Mouse (Mus musculus) urinary bladder, postnatal 10 days (tissue): ENCODE measurements around the gene Lrmp.
"Not testable (repeated sequence)": the region's sequence is repeated elsewhere in the genome, so short reads cannot be mapped to it uniquely, and the experiment has no call there.

Source experiments
- DNase-seq: peaks from one replicate; pipeline ENCODE4 v3.0.0; 2022; ENCODE audit warnings: low spot score

Gene Lrmp

DNA sequence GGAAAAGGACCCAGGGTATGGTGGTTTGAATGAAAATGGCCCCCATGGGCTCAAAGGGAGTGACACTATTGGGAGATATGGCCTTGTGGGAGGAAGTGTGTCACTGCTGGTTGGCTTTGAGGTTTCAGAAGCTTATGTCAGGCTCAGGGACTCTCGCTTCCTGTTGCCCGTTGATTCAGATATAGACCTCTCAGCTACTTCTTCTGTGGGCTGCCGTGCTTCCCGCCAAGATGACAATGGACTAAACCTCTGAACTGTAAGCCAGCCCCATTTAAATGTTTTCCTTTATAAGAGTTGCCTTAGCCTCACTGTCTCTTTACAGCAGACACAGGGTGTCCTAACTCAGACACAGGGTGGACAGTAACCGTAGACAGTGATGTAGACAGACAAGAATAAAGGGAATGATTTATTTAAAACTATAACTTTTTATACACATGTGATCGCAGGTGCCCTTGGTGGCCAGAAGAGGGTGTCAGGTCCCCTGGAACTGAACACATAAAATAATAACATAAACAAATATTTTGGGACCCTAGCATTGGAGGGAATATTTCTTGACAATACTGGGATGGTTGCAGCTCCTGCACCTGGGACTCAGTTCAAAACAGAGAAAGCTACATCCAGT lies at the start of gene Lrmp:
Gene Lrmp, plus strand, starts transcription at position 178 of the 622 bp plus-strand sequence.
- DNase-seq, result no peak

- no peak for DNase-seq
Measured at GRCm38 (mm10) chr6:145066416-145066815, 49.0 kb upstream of the Lrmp start.

DNA sequence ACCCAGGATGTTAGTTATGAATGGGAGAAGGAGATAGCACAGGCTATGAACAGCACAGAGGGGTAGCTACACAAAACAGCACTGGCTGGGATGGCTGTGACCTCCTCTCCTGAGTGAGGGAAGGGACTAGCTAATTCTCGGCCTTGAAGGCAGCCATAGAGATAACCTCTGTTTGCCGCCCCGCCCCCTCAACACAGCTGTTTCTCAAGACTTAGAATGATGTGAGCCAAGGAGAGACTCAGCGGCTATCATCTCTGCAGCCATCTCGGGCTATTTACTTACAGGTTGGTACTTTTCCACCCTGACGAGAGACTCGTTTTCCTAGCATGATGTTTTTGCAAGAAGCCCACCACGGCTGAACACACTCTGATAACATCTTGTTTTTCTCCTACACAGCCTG lies 47.8 kb upstream of the Lrmp start:
- no peak for DNase-seq

GRCm38 (mm10) chr6:145069397-145069796 lies 46.1 kb upstream of the Lrmp start:
- no peak for DNase-seq

DNA sequence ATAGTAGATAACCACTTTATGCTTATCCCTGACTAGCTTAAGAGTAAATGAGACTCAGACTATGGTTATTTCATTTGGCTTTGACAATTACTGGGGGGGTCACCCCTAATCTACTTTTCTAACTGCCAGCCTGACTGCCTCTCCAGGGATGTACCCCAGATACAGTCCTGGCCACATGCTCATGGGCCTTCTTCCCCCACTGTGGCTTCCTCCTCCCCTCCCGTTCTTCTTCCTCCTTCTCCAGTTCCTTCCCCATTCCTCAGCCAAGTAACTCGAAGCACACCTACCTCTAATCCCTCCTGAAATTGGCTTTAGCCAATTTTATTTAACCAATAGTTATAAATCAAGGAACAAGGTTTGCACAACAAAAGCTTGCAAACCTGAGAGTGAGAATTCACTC lies 45.5 kb upstream of the Lrmp start:
- no peak for DNase-seq

- no peak for DNase-seq
Measured at GRCm38 (mm10) chr6:145074461-145074860, 41.0 kb upstream of the Lrmp start.

DNA sequence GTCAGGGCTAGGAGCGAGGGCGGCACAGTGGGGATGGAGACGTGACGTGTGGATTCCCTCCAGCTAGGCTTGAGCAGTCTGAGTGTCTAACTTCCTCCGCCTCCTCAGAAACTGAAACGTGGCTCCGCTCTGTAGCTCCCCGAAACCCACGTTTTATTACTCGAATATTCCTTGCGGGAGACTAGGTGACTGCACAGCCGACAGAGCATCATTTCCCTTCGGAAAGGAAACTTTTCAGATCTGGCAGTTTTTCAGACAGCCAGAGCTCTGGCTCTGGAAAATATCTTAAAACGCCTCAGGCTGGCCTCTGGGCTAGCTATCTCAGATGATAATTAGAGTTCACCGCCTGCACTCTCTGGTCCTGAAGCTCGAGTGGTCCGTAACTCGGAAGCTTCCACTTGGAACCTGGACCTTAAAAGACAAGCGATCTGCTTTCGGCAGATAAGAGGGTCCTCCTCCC lies 40.3 kb upstream of the Lrmp start:
- no peak for DNase-seq

GRCm38 (mm10) chr6:145075548-145076224 lies 39.8 kb upstream of the Lrmp start, which contains the start of gene Bcat1:
Bcat1 (minus strand) TSS chr6:145076184.
- no peak for DNase-seq

DNA sequence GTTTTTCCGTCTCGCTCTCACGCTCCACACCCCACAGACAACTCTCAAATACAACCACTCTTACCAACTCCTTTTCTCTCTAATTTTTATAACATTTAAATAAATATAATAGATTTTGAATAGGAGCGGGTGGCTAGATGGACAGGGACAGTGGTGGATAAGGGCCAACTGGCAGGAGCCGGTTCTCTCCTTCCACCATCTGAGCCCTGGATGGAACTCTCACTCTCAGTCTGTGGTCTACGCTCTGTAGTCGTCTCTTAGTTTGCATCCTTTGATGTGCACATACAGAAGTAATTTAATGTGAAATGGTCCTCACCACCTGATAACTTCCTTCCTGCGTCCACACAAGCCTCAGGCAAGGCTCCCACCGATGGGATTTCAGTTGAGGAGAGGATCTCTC lies 39.2 kb upstream of the Lrmp start:
- DNase-seq, result no peak

DNA sequence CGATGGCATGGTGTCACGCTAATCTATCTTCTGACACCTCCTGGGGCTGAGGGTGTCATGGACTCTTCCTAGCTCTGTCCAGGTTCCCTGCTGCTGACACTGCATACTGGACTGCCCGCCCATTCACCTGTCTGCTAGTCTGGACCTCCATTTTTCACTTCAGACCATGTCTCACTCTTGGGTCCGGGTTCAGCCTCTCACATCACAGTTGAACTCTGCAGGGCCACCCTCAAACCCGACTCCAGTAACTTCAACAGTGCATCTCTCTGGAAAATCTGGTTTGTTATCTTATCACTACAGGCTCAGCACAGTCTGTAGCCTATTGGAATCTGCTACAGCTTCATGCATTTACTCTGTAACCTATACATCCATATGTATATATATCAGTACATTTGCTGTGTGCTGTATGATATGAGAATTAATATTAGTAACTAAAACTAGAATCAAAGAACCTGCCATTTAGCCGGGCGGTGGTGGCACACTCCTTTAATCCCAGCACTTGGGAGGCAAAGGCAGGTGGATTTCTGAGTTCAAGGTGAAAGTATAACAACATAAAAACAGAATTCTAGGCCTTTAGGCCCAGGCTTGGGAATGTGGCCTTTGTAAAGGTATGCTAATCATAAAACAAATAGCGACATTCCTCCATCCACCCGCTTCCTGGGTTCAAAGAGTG lies 36.2 kb upstream of the Lrmp start:
- DNase-seq, result no peak

- DNase-seq, result no peak
Measured at GRCm38 (mm10) chr6:145081721-145082120, 33.7 kb upstream of the Lrmp start.

DNA sequence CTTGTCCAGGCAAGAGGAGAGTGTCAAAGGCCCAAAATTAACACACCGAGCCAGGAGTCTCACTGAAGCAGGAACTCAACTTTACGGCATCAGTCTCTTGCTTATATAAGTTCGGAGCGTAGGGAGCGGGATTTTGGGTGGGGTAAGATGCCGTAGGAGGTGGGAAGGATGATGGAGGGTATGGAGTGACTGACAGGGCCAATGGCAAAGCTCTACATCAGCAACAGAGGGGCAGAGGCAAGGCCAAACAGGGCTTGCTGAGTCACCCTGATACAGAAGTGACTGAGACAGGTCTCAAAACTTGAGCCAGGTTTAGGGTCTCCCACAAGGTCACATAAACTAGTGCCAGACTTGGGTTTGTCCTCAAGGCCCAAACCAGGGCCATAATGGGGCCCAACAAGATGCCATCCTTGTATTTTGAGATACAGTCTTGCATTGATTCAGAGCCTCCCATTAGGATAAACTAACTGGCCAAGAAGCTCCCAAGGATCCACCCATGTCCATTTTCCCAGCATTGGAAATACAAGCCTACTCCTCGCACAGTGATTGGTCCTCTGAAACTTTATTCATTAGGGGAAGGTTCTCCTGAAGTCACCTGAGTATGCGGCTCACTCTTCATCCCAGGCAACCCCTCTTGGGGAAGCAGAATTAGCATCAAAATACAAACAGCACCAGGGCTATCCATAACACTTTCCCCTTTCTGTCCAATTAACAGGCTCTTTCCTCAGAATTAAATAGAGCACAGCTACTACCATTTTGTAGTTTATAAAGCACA lies 30.9 kb upstream of the Lrmp start:
- no peak for DNase-seq

DNA sequence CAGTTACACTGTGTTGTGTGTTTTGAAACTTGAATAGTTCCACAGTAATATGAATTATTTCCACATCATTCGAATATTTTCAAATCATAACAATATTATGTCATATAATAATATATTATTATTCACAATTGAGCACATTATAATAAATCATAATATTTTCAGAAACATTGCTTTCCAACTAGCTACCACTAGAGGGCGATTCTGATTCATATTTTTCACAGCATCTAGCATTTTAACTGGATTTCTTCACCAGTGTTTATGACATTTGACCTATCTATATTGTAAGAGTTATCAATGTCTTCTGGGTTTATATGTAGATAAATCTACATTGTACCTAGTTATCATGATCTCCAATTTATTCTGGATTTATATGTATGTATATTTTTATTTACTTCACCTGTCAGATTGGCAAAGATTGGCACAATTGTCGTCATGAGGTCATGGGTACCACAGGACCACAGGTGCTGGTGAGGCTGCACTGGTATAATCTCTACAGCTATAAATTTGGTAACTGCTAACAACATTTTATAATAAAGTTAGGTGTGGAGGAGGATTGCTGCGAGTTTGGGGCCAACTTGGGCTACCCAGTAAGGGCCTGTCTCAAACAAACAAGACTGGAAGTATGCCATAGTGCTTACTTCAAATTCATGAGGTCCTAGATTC lies 26.9 kb upstream of the Lrmp start:
- DNase-seq, result no peak

DNA sequence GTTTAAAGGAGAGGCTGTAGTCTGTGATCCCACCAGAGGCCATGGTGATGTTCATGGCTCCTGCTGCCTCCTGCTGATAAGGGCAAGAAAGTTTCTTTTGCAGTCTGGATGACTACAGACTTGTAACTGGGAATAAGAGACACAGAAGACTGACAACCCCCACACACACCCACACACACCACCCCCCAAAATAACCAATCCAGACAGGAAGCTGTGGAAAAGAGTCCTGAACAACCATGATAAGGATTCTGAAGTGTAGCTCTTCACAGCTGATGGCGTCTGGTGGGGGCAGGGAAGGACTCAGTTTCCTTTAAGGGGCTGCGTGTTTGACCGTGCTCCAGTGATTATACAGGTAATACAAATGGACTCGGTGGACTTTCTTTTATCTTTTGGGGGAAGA lies 26.1 kb upstream of the Lrmp start:
- no peak for DNase-seq

DNA sequence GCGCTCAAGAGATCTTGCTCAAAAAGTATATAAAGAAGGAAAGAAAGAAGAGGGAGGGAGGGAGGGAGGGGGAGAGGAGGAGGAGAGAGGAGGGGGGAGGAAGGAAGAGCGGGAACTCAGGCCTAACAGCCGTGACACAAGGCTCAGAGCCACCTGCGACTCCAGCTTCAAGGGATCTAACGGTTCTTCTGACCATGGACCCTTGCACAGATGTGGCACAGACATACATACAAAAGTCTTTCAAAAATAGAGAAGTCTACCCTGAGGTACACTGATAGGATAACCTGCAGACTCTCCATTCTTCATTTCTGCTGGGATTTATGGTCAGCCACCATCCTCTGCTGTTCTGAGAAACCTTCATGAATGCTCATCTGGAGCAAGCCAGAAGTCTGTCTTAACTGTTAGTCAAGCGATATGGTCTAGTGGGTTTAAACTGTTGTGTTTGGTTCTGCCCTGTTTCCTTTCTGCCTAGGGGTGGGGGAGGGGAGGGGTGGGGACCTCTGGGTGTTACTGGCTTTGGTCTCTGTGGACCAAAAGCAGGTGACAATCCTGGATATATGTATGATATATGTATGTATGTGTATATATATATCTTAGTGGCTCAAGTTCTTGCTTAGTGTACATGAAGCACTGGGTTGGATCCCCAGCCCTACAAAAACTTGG lies 25.1 kb upstream of the Lrmp start:
- no peak for DNase-seq

- DNase-seq, result no peak
Measured at GRCm38 (mm10) chr6:145090928-145091327, 24.5 kb upstream of the Lrmp start.

- DNase-seq, result no peak
Measured at GRCm38 (mm10) chr6:145091998-145092397, 23.5 kb upstream of the Lrmp start.

DNA sequence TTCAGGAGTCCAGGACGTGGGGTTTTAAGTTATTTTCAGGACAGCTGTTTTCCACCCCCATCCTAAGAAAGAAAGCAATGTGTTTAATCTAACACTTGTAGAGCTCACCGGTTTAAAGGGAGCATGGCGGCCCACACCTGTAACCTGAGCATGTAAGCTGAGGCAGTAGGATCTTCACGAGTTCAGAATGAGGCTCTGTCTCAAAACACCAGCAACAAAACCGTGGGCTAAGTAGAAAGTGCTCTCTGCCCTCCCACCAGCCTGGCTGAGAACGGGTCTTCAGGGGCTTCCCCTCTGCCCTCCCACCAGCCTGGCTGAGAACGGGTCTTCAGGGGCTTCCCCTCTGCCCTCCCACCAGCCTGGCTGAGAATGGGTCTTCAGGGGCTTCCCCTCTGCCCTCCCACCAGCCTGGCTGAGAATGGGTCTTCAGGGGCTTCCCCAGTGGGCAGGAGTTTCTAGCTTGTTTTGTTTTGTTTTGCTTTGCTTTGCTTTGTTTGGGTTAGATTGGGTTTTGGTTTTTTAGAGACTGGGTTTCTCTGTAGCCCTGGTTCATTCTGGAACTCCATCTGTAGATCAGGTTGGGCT lies 22.3 kb upstream of the Lrmp start:
- not testable (repeated sequence) for DNase-seq

DNA sequence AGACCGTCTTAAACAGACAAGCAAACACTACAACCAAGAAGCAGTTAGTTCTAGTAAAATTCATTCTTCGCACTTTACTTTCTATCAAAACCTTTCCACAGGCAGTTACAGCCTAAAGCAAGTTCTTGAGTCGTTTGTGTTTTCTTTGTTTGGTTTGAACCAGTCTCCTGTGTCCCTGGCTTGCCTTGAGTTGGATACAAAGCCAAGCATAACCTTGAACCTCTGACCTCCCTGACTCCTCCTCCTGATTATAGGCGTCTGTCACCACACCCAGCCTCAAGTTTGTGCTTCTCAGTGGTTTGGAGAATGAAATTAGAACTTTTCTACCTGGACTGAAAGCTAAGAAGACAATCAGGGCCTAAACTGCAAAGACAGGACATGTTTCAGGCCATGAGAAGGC lies 21.0 kb upstream of the Lrmp start:
- no peak for DNase-seq

DNA sequence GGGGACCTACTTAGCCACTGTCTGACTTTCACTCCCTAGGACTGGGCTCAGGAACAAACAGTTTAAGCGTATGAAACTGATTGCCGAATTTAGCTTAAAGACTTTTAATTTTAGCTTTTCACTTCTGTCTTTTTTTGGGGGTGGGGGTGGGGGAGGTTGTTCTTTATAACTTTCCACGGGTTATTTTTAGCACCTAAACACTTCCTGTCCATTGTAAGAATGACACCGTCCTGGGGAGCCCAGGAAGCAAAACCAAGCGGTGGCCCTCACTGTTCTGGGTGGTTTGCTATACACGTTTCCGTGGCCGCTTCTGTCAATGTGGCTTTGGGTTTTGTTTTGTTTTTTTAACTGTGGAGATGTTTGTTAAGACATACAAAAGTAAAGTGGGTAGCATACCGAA lies 14.5 kb upstream of the Lrmp start:
- DNase-seq, result no peak
